Mouse (Mus musculus) bone marrow macrophage, adult 2 months (primary cell): Measurements from ENCODE around the gene Zfp385a.

ENCODE experiments used
- CTCF ChIP-seq: IDR thresholded peaks from 2 replicates; pipeline ENCODE4 v1.5.1; 2012; ENCODE audit warnings: low read depth, mild to moderate bottlenecking, low read length, moderate library complexity
- POLR2A ChIP-seq: IDR thresholded peaks from 2 replicates; pipeline ENCODE4 v1.6.1; 2012; ENCODE audit warnings: mild to moderate bottlenecking, low read depth, low read length, borderline replicate concordance

GRCm38 (mm10) chr15:103336996-103337667, 2.8 kb downstream of the Zfp385a start:
- no peak for TF ChIP-seq CTCF
- no peak for TF ChIP-seq POLR2A
